Mouse (Mus musculus) myocyte (in vitro differentiated cells): Measurements from ENCODE around the gene Pank1.

Experiments
- CEBPB ChIP-seq: IDR thresholded peaks from 2 replicates; pipeline ENCODE4 v1.6.1; 2011; ENCODE audit warnings: mild to moderate bottlenecking, moderate library complexity; ENCODE audit not compliant: poor library complexity, insufficient read depth, severe bottlenecking
- E2F4 ChIP-seq: IDR thresholded peaks from one replicate; pipeline ENCODE4 v1.6.1; 2011; ENCODE audit warnings: mild to moderate bottlenecking, control low read depth, moderate library complexity; ENCODE audit not compliant: insufficient read depth
- MAX ChIP-seq: IDR thresholded peaks from one replicate; pipeline ENCODE4 v1.6.1; 2011; ENCODE audit warnings: low read depth, mild to moderate bottlenecking, control low read depth
- MYOD1 ChIP-seq, 3 experiments: IDR thresholded peaks; one replicate each; pipeline ENCODE4 v1.6.1; 2011; ENCODE audit warnings: control low read depth in 2 of 3, low read depth in 2 of 3, mild to moderate bottlenecking in 2 of 3, moderate library complexity in 1 of 3; ENCODE audit not compliant: insufficient read length in 2 of 3, control insufficient read depth in 1 of 3
- MYOG ChIP-seq, 3 experiments: IDR thresholded peaks; one replicate each; pipeline ENCODE4 v1.6.1; 2011; ENCODE audit warnings: control low read depth in 2 of 3, low read depth in 2 of 3, mild to moderate bottlenecking in 2 of 3; ENCODE audit not compliant: insufficient read length in 2 of 3, control insufficient read depth in 1 of 3, insufficient read depth in 1 of 3
- POLR2A ChIP-seq: IDR thresholded peaks from one replicate; pipeline ENCODE4 v1.6.1; 2011; ENCODE audit warnings: low read depth, mild to moderate bottlenecking, control low read depth, moderate library complexity; ENCODE audit not compliant: insufficient read length
- POLR2AphosphoS2 ChIP-seq: IDR thresholded peaks from one replicate; pipeline ENCODE4 v1.6.1; 2011; ENCODE audit warnings: low read depth, control low read depth; ENCODE audit not compliant: insufficient read length
- REST ChIP-seq: IDR thresholded peaks from one replicate; pipeline ENCODE4 v1.6.1; 2011; ENCODE audit warnings: mild to moderate bottlenecking, control low read depth, moderate library complexity; ENCODE audit not compliant: insufficient read depth, insufficient read length
- SRF ChIP-seq: IDR thresholded peaks from one replicate; pipeline ENCODE4 v1.6.1; 2011; ENCODE audit warnings: low read depth; ENCODE audit not compliant: control insufficient read depth, insufficient read length
- TCF12 ChIP-seq: IDR thresholded peaks from one replicate; pipeline ENCODE4 v1.6.1; 2011; ENCODE audit warnings: mild to moderate bottlenecking, control low read depth; ENCODE audit not compliant: poor library complexity, insufficient read depth, severe bottlenecking
- TCF3 ChIP-seq: IDR thresholded peaks from one replicate; pipeline ENCODE4 v1.6.1; 2011; ENCODE audit warnings: low read depth, control low read depth; ENCODE audit not compliant: insufficient read length
- USF1 ChIP-seq: IDR thresholded peaks from one replicate; pipeline ENCODE4 v1.6.1; 2011; ENCODE audit warnings: low read depth, mild to moderate bottlenecking, control low read depth, moderate library complexity

DNA sequence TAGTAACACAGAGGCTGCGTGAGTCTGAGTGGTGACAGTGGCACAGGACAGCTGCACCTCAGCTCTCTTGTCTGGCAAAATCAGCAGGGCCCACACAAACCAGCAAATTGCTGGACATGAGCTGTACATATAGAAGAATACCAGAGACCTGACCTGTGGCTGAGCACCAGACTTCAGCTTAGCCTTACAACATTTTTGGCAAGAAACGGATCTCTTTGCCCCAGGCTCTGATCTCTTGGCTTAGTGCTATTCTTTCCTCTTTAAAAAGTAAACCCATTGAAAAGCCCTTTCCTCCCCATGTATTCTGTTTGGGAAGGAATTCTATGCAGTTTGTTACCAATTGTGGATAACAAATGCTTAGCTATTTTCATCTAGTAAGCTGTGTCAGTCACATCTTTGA lies 74.2 kb downstream of the Pank1 start:
- TF ChIP-seq POLR2A = no peak
- no peak for TF ChIP-seq USF1
- TF ChIP-seq CEBPB = no peak
- TF ChIP-seq POLR2AphosphoS2 = no peak
- no peak for TF ChIP-seq MYOG (IDR thresholded peaks at IDR 0.05; ENCODE audit: control insufficient read depth in 1 of 3, insufficient read depth in 1 of 3, insufficient read length in 2 of 3, low read depth in 2 of 3)
- no peak for TF ChIP-seq SRF
- no peak for TF ChIP-seq E2F4
- no peak for TF ChIP-seq TCF3
- no peak for TF ChIP-seq REST
- TF ChIP-seq MYOD1 (IDR thresholded peaks at IDR 0.05; ENCODE audit: control insufficient read depth in 1 of 3, insufficient read length in 2 of 3, low read depth in 2 of 3) = no peak
- no peak for TF ChIP-seq TCF12
- no peak for TF ChIP-seq MAX
